Mouse (Mus musculus): ENCODE measurements around the gene Anp32e. TPM values are rescaled to one million over a fixed set of nuclear protein-coding genes. Genes with fewer than 3 reads are reported as not detected.
"Not testable (repeated sequence)": the region's sequence is repeated elsewhere in the genome, so short reads cannot be mapped to it uniquely, and the experiment has no call there.

The Anp32e gene
- total RNA-seq, 2 experiments from 2014 or later = 82.7 to 98.9 TPM

- no peak for DNase-seq (ENCODE audit: extremely low spot score in 1 of 2, low spot score in 2 of 2)
- Histone ChIP-seq H3K4me3 (no peak overlapping the region), H3K27ac (no peak overlapping the region)
- intact Hi-C loops (cut with DNase I) = loop anchor here (5.0 kb wide), 1 partner anchor 71 kb away; the partner anchor contains the start of gene Ciart
- no peak for TF ChIP-seq CTCF (IDR thresholded peaks at IDR 0.05)
Observed at GRCm38 (mm10) chr3:95953023-95953422, 24.0 kb downstream of the Anp32e start.

- Histone ChIP-seq H3K27ac (no peak overlapping the region), H3K4me3 (no peak overlapping the region)
- no peak for DNase-seq (ENCODE audit: extremely low spot score in 1 of 2, low spot score in 2 of 2)
- intact Hi-C loops (cut with DNase I) = loop anchor here (5.0 kb wide), 1 partner anchor 71 kb away; the partner anchor contains the start of gene Ciart
- no peak for TF ChIP-seq CTCF (IDR thresholded peaks at IDR 0.05)
Observed at GRCm38 (mm10) chr3:95953522-95953921, 24.5 kb downstream of the Anp32e start.

GRCm38 (mm10) chr3:95954648-95955173 is 25.7 kb downstream of the Anp32e start:
- not testable (repeated sequence) for H3K4me3 ChIP-seq; DNase-seq (ENCODE audit: extremely low spot score in 1 of 2, low spot score in 2 of 2); H3K27ac ChIP-seq
- intact Hi-C loops (cut with DNase I) = loop anchor here (5.0 kb wide), 1 partner anchor 72 kb away; the partner anchor contains the start of gene Ciart

- TF ChIP-seq CTCF (IDR thresholded peaks at IDR 0.05) = no peak
- H3K27ac ChIP-seq = no peak overlapping the region
- intact Hi-C loops (cut with DNase I) = no loop called here
- DNase-seq (ENCODE audit: extremely low spot score in 1 of 2, low spot score in 2 of 2) = no peak
- no peak overlapping the region for H3K4me3 ChIP-seq
Observed at GRCm38 (mm10) chr3:95955318-95955717, 26.3 kb downstream of the Anp32e start.

- no peak for DNase-seq (ENCODE audit: extremely low spot score in 1 of 2, low spot score in 2 of 2)
- Histone ChIP-seq H3K4me3 (no peak overlapping the region), H3K27ac (no peak overlapping the region)
- TF ChIP-seq CTCF (IDR thresholded peaks at IDR 0.05) = no peak
- intact Hi-C loops (cut with DNase I) = no loop called here
Observed at GRCm38 (mm10) chr3:95957359-95958148, 28.5 kb downstream of the Anp32e start.

- DNase-seq (ENCODE audit: extremely low spot score in 1 of 2, low spot score in 2 of 2) = no peak
- TF ChIP-seq CTCF (IDR thresholded peaks at IDR 0.05) = peak; percentile 38
- no peak overlapping the region for H3K4me3 ChIP-seq
- H3K27ac ChIP-seq = no peak overlapping the region
- intact Hi-C loops (cut with DNase I) = no loop called here
Observed at GRCm38 (mm10) chr3:95959082-95959481, 30.0 kb downstream of the Anp32e start.

GRCm38 (mm10) chr3:95959807-95960206 is 30.8 kb downstream of the Anp32e start:
- intact Hi-C loops (cut with DNase I) = no loop called here
- TF ChIP-seq CTCF (IDR thresholded peaks at IDR 0.05) = peak; percentile 5; the same call in 1 of the 2 replicates
- Histone ChIP-seq H3K27ac (no peak overlapping the region), H3K4me3 (no peak overlapping the region)
- no peak for DNase-seq (ENCODE audit: extremely low spot score in 1 of 2, low spot score in 2 of 2)

- H3K27ac ChIP-seq; H3K4me3 ChIP-seq; intact Hi-C loops (cut with DNase I); DNase-seq (ENCODE audit: extremely low spot score in 1 of 2, low spot score in 2 of 2): not testable (repeated sequence)
Observed at GRCm38 (mm10) chr3:95962182-95962581, 33.1 kb downstream of the Anp32e start.

- TF ChIP-seq CTCF (IDR thresholded peaks at IDR 0.05) = no peak
- no peak for DNase-seq (ENCODE audit: extremely low spot score in 1 of 2, low spot score in 2 of 2)
- no peak overlapping the region for H3K27ac ChIP-seq
- intact Hi-C loops (cut with DNase I) = no loop called here
- no peak overlapping the region for H3K4me3 ChIP-seq
Observed at GRCm38 (mm10) chr3:95963230-95963629, 34.2 kb downstream of the Anp32e start.

- DNase-seq (ENCODE audit: extremely low spot score in 1 of 2, low spot score in 2 of 2) = no peak
Observed at GRCm38 (mm10) chr3:95963681-95964080, 34.6 kb downstream of the Anp32e start.

GRCm38 (mm10) chr3:95965518-95966451 is 36.7 kb downstream of the Anp32e start:
- peak overlapping the region; percentile 4; the same call in 1 of the 2 replicates for H3K4me3 ChIP-seq
- intact Hi-C loops (cut with DNase I) = loop anchor here (1.0 to 5.0 kb wide), 3 partner anchors 31 to 182 kb away; partner anchors contain the start of gene Plekho1
- peak; percentile 63 for TF ChIP-seq CTCF (IDR thresholded peaks at IDR 0.05)
- peak; percentile 42 to 47 for DNase-seq (ENCODE audit: extremely low spot score in 1 of 2, low spot score in 2 of 2)
- H3K27ac ChIP-seq = peak overlapping the region; percentile 32; the same call in 1 of the 2 replicates

More at GRCm38 (mm10) chr3:95963681-95964080, 34.6 kb downstream of the Anp32e start:
- TF ChIP-seq CTCF (IDR thresholded peaks at IDR 0.05) = peak; percentile 65
- H3K4me3 ChIP-seq = no peak overlapping the region
- H3K27ac ChIP-seq = no peak overlapping the region
- intact Hi-C loops (cut with DNase I) = no loop called here
